Mouse (Mus musculus) cerebellum, adult 11 months (tissue): ENCODE results near the gene Gtpbp10.

Experiments
- DNase-seq: peaks from one replicate; pipeline ENCODE4 v3.0.0; 2022

The Gtpbp10 gene

DNA sequence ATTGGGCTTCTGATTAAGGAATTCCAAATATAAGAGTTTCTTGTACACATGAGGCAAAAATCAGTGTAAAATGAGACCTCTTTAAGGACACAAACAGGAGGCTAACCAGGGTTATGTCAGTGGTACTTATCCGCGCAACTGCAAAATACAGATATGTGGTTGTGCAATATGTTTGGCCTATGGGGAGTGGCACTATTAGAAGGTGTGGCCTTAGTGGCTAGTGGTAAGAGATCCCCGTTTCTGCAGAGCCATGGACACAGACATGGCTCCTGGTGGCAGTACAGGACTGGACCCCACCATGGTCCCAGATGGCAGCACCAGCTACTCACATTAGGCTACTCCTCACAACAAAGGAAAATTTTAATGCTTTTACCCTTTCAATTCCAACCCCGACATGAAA, 64.3 kb downstream of the Gtpbp10 start:
- no peak for DNase-seq

DNA sequence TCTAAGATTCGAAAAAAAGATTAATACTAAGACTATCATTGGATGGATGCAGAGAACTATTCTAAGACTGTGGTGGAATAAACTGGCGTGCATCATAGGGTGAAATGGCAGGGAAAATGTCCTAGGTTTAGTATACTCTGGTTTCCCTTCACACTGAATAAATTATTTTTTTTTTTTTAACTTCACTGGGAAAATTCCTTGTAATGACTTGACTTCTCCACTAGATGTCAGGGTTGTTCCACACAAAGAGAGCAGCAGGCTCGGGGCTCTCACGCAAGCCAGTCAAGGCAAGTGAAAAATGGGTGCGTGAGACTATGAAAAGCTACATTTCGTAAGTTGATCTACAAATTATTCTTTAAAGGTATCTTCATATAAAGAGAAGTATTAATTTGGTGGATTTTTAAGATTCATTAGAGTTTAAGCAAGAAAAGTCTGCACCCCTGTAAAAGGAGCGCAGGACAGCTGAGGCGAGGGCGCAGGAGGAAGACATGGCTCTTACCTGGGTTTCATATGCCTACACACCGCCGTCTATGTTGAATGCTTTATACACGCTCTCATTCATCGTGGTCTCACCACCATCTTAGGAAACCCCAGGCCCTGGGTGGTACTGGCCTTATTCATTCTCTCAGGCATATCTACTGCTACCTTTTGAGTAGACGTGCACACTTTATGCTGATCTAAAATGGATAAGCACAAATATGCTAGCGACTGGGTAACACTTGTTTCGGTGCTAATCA, 64.9 kb downstream of the Gtpbp10 start:
- DNase-seq = no peak

DNA sequence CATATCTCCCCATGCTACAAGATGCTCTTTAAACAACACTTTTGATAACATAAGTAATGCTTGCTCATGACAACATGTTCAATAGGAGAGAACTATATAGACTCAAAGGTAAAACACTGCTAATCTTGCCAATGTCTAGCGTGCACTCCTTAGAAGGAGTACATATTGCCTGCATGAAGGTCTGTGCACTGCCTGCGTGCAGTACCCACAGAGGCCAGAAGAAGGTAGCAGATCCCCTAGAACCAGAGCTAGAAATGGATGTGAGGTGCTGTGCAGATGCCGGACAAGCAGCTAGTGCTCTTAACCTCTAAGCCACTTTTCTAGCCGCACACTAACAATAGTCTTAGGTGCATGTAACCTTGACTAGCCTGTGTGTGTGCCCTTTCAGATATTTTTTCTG, 67.2 kb downstream of the Gtpbp10 start:
- DNase-seq = no peak
